Mouse (Mus musculus): ENCODE results near the gene Zdhhc19. TPM values are rescaled to one million over a fixed set of nuclear protein-coding genes. Genes with fewer than 3 reads are reported as not detected.

Zdhhc19 gene
- polyA plus RNA-seq, 1 experiment, result 0.42 TPM

DNA sequence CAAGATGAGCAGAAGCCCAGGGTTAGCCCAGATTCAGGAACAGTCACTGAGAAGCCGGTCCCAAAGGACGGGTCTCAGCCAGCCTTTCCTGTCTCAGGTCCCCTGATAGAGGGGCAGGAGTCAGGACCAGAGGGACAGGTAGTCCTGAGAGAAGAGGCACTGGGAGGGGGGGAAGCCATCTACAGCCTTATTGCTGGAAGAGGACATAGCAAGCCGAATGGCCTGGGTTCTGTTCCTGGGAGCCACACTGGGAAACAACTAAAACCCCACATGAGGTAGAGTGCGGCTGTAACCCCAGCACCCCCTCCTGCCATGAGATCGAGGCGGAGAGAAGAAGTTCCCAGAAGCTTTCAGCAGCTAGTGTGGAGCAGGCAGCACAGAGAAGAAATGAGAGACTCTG lies 17.9 kb downstream of the Zdhhc19 start:
- WGBS, result 97% methylated on average over 6 of the region's 6 CpGs

DNA sequence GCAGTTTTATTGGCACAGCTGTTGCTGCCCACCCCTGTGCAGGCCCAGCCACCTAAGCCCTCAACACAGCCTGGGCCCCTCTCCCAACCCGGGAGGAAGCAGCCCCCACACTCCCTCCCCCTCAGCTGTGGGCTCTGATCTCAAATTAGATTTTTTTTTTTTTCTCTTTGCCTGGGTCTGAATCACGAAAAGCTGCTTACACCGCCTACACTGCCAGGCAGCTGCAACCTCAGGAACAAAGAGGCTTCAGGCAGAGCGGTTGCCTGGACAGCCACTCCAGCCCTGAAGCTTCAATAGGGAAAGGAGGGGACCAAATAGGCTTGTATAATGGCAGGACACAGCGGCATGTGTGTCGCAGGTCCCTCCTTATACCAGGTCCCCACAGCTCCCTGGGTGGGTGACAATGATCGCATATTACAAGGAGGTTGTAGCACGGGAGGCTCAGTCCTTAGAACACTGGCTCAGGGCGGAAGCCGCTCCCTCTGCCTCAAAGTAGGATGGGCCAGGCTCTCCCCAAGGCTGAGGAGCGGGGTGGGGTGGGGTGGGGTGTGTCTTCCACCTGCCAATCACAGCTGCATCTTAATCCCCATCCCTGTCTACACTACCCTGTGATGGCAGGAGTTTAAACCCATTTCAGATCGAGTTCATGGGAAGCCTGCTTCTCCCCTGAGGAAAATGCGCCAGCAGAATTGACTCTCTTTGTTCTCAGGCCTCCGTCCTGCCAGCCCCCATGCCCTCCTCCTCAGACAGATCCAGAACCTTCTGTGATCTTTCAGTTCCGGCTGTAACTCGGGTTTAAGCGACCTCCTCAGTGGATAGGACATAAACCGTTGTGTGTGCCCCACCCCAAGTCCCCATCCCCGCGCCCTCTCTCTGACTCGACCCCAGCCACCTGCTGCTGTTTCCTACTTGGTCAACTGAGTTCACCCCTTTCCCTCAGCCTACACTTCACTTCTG lies 20.2 kb downstream of the Zdhhc19 start:
- TF ChIP-seq CTCF (IDR thresholded peaks at IDR 0.05; ENCODE audit: extremely low read depth, insufficient read length, insufficient replicate concordance, low read depth, low read length), result no peak
- TF ChIP-seq POLR2A (IDR thresholded peaks at IDR 0.05; ENCODE audit: low read depth, low read length), result no peak
- Histone ChIP-seq H3K4me1 (ENCODE audit: control insufficient read depth, insufficient read depth, insufficient read length, low read length) (peaks cover 3% of the 10 kb centered on the region; the same call in 1 of the 2 replicates), H3K4me3 (ENCODE audit: low read depth, low read length) (no peak overlapping the region), H3K27ac (ENCODE audit: insufficient read depth, low read depth, low read length) (no peak overlapping the region), H3K36me3 (ENCODE audit: control insufficient read depth, insufficient read depth, low read length) (no peaks in the 10 kb centered on the region), H3K27me3 (ENCODE audit: control insufficient read depth, insufficient read depth, low read length) (no peaks in the 10 kb centered on the region)
- 30% methylated on average over 21 of the region's 21 CpGs for WGBS

More for the DNA sequence above, 17.9 kb downstream of the Zdhhc19 start:
- Histone ChIP-seq H3K27ac (ENCODE audit: insufficient read depth, low read depth, low read length) (no peak overlapping the region), H3K27me3 (ENCODE audit: control insufficient read depth, insufficient read depth, low read length) (no peaks in the 10 kb centered on the region), H3K36me3 (ENCODE audit: control insufficient read depth, insufficient read depth, low read length) (no peaks in the 10 kb centered on the region), H3K4me3 (ENCODE audit: low read depth, low read length) (no peak overlapping the region), H3K4me1 (ENCODE audit: control insufficient read depth, insufficient read depth, insufficient read length, low read length) (peaks cover 18% of the 10 kb centered on the region)
- no peak for TF ChIP-seq POLR2A (IDR thresholded peaks at IDR 0.05; ENCODE audit: low read depth, low read length)
- no peak for TF ChIP-seq CTCF (IDR thresholded peaks at IDR 0.05; ENCODE audit: extremely low read depth, insufficient read length, insufficient replicate concordance, low read depth, low read length)

DNA sequence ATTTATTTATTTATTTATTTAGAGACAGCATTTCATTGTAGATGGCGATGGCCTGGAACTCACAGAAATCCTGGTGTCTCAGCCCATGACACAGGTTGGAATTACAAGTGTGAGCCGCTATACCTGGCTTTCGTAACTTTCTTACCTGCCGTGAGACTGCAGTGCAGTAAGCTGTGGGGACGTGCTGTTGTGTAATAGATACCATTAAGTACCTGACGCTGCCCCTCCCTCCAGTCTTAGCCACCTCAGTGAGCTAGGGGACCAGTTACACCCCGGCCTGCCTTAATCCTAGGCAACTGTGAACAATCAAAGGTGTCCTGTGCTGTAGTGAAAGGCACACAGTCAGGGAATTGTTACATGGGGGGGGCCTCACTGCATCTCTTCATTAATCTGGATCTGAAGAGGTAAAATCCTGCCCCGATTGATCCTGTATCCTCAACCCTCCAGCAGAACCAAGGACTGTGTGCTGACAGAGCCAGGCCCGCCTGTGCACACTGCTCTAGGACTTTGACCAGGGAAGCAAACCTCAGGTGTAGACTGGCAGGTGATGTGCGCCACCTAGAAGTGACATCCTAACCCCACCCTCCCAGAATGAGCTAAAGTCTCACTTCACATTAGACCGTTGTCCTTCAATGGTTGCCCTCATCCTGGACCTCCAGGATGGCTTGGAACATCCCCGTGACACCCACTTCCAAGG lies 21.9 kb downstream of the Zdhhc19 start:
- H3K27me3 ChIP-seq (ENCODE audit: control insufficient read depth, insufficient read depth, low read length), result no peaks in the 10 kb centered on the region
- TF ChIP-seq POLR2A (IDR thresholded peaks at IDR 0.05; ENCODE audit: low read depth, low read length) (no peak), CTCF (IDR thresholded peaks at IDR 0.05; ENCODE audit: extremely low read depth, insufficient read length, insufficient replicate concordance, low read depth, low read length) (no peak)
- H3K4me3 ChIP-seq (ENCODE audit: low read depth, low read length), result no peak overlapping the region
- 40% methylated on average over 12 of the region's 12 CpGs for WGBS
- peaks cover 3% of the 10 kb centered on the region; the same call in 1 of the 2 replicates for H3K4me1 ChIP-seq (ENCODE audit: control insufficient read depth, insufficient read depth, insufficient read length, low read length)
- no peaks in the 10 kb centered on the region for H3K36me3 ChIP-seq (ENCODE audit: control insufficient read depth, insufficient read depth, low read length)
- H3K27ac ChIP-seq (ENCODE audit: insufficient read depth, low read depth, low read length), result peak overlapping the region; percentile 27; the same call in 1 of the 2 replicates

DNA sequence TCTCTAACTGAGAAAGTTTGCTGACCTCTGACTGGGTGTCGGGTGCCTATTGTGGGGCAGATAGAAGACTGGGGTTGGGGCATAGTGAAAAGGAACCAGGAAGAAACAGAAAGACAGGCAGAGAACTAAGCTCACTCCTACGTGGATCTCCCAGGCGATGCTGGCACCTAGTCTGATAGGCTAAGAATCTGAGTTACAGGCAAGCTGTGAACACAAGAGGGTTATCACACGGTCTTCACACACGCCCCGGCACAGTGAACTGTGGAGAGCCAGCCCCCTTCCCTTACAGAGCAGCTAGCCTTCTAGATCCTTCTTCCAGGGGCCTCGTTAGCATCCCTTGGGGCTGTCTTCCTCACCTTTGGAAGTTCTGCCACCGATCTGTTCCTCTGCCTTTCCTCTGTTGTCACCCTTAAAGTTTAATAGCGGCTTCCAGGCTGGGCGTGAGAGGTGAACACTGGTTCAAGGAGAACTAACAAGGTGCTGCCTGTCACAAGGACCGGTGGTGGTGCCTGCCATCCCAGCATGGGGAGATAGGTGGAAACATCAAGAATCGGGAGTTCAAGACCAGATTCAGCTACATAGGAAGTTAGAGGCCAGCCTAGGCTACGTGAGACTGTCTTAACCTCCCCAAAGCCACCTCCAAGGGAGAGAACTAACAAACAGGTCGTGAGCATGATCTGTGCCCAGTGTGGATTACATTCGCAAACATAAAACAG lies 23.7 kb downstream of the Zdhhc19 start:
- H3K4me3 ChIP-seq (ENCODE audit: low read depth, low read length), result no peak overlapping the region
- H3K27me3 ChIP-seq (ENCODE audit: control insufficient read depth, insufficient read depth, low read length), result no peaks in the 10 kb centered on the region
- H3K36me3 ChIP-seq (ENCODE audit: control insufficient read depth, insufficient read depth, low read length), result no peaks in the 10 kb centered on the region
- no peak overlapping the region for H3K27ac ChIP-seq (ENCODE audit: insufficient read depth, low read depth, low read length)
- WGBS, result 82% methylated on average over 15 of the region's 15 CpGs
- TF ChIP-seq POLR2A (IDR thresholded peaks at IDR 0.05; ENCODE audit: low read depth, low read length) (no peak), CTCF (IDR thresholded peaks at IDR 0.05; ENCODE audit: extremely low read depth, insufficient read length, insufficient replicate concordance, low read depth, low read length) (no peak)
- peaks cover 11% of the 10 kb centered on the region; the same call in 1 of the 2 replicates for H3K4me1 ChIP-seq (ENCODE audit: control insufficient read depth, insufficient read depth, insufficient read length, low read length)

DNA sequence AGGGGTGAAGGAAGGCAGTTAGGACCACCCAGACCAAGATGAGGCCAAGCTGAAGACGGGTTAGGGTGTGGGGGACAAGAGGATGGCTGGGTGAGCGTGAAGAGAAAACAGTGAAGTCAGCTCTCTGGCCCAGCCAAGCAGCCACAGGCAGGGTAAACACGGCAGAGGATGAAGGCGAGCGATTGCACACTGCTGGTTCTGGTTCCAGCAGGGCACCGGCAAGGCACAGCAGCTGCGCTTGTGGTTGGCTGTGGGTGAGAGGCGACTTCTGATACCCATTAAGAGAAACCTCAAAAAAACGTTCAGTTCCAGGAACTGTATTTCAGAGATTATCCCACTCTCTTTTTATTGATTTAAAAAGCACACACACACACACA lies 24.3 kb downstream of the Zdhhc19 start:
- Histone ChIP-seq H3K36me3 (ENCODE audit: control insufficient read depth, insufficient read depth, low read length) (no peaks in the 10 kb centered on the region), H3K4me1 (ENCODE audit: control insufficient read depth, insufficient read depth, insufficient read length, low read length) (peaks cover 11% of the 10 kb centered on the region; the same call in 1 of the 2 replicates), H3K27me3 (ENCODE audit: control insufficient read depth, insufficient read depth, low read length) (no peaks in the 10 kb centered on the region), H3K27ac (ENCODE audit: insufficient read depth, low read depth, low read length) (no peak overlapping the region), H3K4me3 (ENCODE audit: low read depth, low read length) (no peak overlapping the region)
- no peak for TF ChIP-seq CTCF (IDR thresholded peaks at IDR 0.05; ENCODE audit: extremely low read depth, insufficient read length, insufficient replicate concordance, low read depth, low read length)
- no peak for TF ChIP-seq POLR2A (IDR thresholded peaks at IDR 0.05; ENCODE audit: low read depth, low read length)
- WGBS, result 65% methylated on average over 9 of the region's 9 CpGs

DNA sequence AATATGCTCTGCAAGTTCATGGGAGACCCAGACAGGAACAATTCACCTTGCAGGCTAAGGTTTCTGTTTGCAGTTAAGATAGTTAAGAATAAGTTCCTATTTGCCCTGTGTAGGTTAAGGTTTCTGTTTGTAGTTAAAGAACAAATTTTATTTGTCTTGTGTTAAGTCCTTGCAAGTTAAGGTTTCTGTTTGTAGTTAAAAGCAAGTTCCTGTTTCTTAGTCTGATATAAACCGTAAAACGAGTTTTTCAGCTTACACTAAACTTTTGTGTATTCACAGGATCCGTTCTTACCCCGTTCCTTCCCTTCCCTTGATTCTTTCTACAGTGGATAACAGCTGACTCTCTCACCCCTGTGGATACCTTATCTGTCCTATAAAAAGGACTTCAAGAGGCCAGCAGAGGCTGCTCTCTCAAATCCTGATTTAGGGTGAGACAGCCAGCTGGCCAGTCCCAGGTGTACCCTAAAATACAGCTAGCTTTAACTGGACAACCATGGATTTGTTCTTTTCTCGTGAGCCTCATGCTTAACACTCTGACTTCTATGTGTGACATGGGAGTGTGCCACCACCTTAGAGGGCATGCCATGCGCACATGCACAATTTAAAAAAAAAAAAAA lies 26.6 kb downstream of the Zdhhc19 start:
- no peak overlapping the region for H3K27ac ChIP-seq (ENCODE audit: insufficient read depth, low read depth, low read length)
- H3K27me3 ChIP-seq (ENCODE audit: control insufficient read depth, insufficient read depth, low read length), result no peaks in the 10 kb centered on the region
- peaks cover 16% of the 10 kb centered on the region; the same call in 1 of the 2 replicates for H3K4me1 ChIP-seq (ENCODE audit: control insufficient read depth, insufficient read depth, insufficient read length, low read length)
- H3K36me3 ChIP-seq (ENCODE audit: control insufficient read depth, insufficient read depth, low read length), result no peaks in the 10 kb centered on the region
- 62% methylated on average over 6 of the region's 6 CpGs for WGBS
- no peak overlapping the region for H3K4me3 ChIP-seq (ENCODE audit: low read depth, low read length)
- no peak for TF ChIP-seq CTCF (IDR thresholded peaks at IDR 0.05; ENCODE audit: extremely low read depth, insufficient read length, insufficient replicate concordance, low read depth, low read length)
- no peak for TF ChIP-seq POLR2A (IDR thresholded peaks at IDR 0.05; ENCODE audit: low read depth, low read length)

Data from small intestine, adult 2 months (tissue).